Mouse (Mus musculus) kidney, adult 2 months (tissue): Measurements from ENCODE around the gene Naxd.

ENCODE experiments used
- CTCF ChIP-seq: fragments of 200-500 bp; conservative IDR thresholded peaks from 2 replicates; pipeline ENCODE4 v1.5.1; 2011; ENCODE audit warnings: low read depth, mild to moderate bottlenecking, control low read depth, low read length, moderate library complexity, mixed read lengths; ENCODE audit not compliant: insufficient read depth, insufficient read length
- POLR2A ChIP-seq: fragments of 200-500 bp; IDR thresholded peaks from one replicate; pipeline ENCODE4 v1.6.1; 2011; ENCODE audit warnings: low read depth, low read length, control low read depth

DNA sequence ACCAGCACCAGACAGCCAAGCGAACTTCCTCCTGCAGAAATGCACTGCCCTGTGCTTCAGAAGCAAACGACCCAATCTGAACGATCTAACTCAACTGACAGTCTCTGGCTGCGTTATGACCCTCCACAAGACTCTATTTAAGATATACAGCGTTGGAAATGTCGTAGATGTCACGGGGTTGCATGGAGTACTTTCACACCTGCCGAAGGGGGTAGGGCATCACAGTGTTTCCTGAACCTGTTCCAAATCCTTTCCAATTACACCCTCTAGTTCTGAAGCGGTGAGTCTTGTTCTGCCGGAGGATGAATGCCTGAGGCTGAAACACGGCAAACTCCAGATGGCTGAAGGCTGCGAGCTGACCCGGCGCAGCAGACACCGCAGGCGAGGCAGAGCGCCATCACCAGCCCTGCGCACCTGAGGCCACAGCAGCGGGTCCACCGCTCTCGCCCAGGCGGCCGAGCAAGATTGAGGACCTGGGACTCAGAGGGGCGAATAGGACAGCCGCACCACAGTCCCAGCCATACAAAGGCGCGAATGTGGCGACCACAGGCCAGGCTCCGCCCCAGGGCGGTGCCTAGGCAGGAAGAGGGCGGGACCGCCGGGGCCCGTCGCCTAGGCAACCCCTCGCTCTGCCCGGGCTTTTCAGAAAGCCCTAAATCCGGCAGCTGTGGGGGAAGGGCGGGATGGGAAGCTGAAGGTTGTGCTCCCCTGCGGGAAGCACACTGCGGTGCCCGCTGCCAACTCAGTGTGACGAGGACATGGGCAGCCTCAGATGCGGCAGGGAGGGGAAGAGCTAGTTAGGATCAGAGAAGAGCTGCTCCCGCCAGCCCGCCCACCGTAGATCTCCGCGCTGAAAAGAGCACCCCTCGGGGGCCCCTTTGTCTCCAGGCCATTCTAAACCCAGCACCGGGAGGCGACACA is 57.8 kb downstream of the Naxd start, which contains the start of gene Ing1:
- TF ChIP-seq CTCF (no peak), POLR2A (peak; percentile 84)
